Mouse (Mus musculus) embryo, embryonic 10.5 days (tissue): ENCODE data around the gene Gm28047.

Experiments used
- DNase-seq: peaks from one replicate; pipeline ENCODE4 v3.0.0-alpha.2; 2015; ENCODE audit warnings: low spot score

Gene Gm28047

GRCm38 (mm10) chr15:102499370-102499769, 125.5 kb downstream of the Gm28047 start:
- DNase-seq, result no peak

GRCm38 (mm10) chr15:102498322-102498721, 126.5 kb downstream of the Gm28047 start:
- DNase-seq, result no peak

GRCm38 (mm10) chr15:102487664-102488063, 137.2 kb downstream of the Gm28047 start:
- DNase-seq, result no peak

GRCm38 (mm10) chr15:102485853-102486252, 139.0 kb downstream of the Gm28047 start:
- DNase-seq, result no peak

- no peak for DNase-seq
These were observed 141.7 kb downstream of the Gm28047 start for GRCm38 (mm10) chr15:102483136-102483535.

GRCm38 (mm10) chr15:102474520-102474919, 150.3 kb downstream of the Gm28047 start:
- no peak for DNase-seq
